Mouse (Mus musculus) spleen, adult 2 months (tissue): ENCODE measurements around the gene Rad51b. TPM values are rescaled to one million over a fixed set of nuclear protein-coding genes. Genes with fewer than 3 reads are reported as not detected.

Source experiments
- DNase-seq, 2 experiments: peaks; one replicate each; pipeline versions ENCODE4 v3.0.0 to v3.0.0-alpha.2; 2012 to 2021; ENCODE audit warnings: low spot score in 2 of 2, low read depth in 1 of 2
- H3K27ac ChIP-seq: fragments of 200-500 bp; 2 replicates; pipeline ENCODE4 v1.5.1; 2012; ENCODE audit warnings: low read length, inconsistent platforms; ENCODE audit not compliant: insufficient read depth
- H3K27me3 ChIP-seq: fragments of 200-500 bp; 2 replicates; pipeline ENCODE4 v1.6.1; 2012; ENCODE audit warnings: mild to moderate bottlenecking, moderate library complexity, low read length, inconsistent platforms; ENCODE audit not compliant: control insufficient read depth, insufficient read depth
- H3K36me3 ChIP-seq: fragments of 200-500 bp; 2 replicates; pipeline ENCODE4 v1.6.1; 2012; ENCODE audit warnings: mild to moderate bottlenecking, low read length, inconsistent platforms; ENCODE audit not compliant: control insufficient read depth, insufficient read depth
- H3K4me1 ChIP-seq: fragments of 200-500 bp; 2 replicates; pipeline ENCODE4 v1.6.1; 2011; ENCODE audit warnings: inconsistent platforms; ENCODE audit not compliant: control insufficient read depth, insufficient read depth, insufficient read length
- H3K4me3 ChIP-seq: fragments of 200-500 bp; 2 replicates; pipeline ENCODE4 v1.5.1; 2011; ENCODE audit warnings: mild to moderate bottlenecking, inconsistent platforms; ENCODE audit not compliant: insufficient read depth, insufficient read length; ENCODE audit errors: extremely low read depth
- CTCF ChIP-seq: fragments of 200-500 bp; IDR thresholded peaks from 2 replicates; pipeline ENCODE4 v1.5.1; 2011; ENCODE audit warnings: mild to moderate bottlenecking, inconsistent platforms; ENCODE audit not compliant: insufficient read depth, insufficient read length, insufficient replicate concordance; ENCODE audit errors: extremely low read depth
- POLR2A ChIP-seq: fragments of 200-500 bp; IDR thresholded peaks from 2 replicates; pipeline ENCODE4 v1.6.1; 2011; ENCODE audit warnings: low read depth, low read length, inconsistent platforms
- WGBS: fragments of 180-500 bp; shearing (Covaris S2); methylation state at CpG from one replicate; pipeline ENCODE4 v1.1.7; 2018; 5-methylcytosine and 5-hydroxymethylcytosine counted together
- polyA plus RNA-seq: library from polyadenylated mRNA; depleted of rRNA; stranded (reverse); fragments of >200 nt; gene quantifications from 2 replicates; pipeline ENCODE4 v1.2.3, GENCODE M21; 2012

Gene Rad51b
- polyA plus RNA-seq, 1 experiment: 0.26 TPM

GRCm38 (mm10) chr12:79476413-79477046 is 179.4 kb downstream of the Rad51b start:
- 89% methylated on average over 6 of the region's 6 CpGs for WGBS
- no peak overlapping the region for H3K27ac ChIP-seq
- DNase-seq: no peak
- H3K36me3 ChIP-seq: no peaks in the 10 kb centered on the region
- H3K4me3 ChIP-seq: no peak overlapping the region
- H3K27me3 ChIP-seq: no peaks in the 10 kb centered on the region
- TF ChIP-seq POLR2A (no peak), CTCF (no peak)
- no peaks in the 10 kb centered on the region for H3K4me1 ChIP-seq

- WGBS: 83% methylated on average over 5 of the region's 5 CpGs
- H3K36me3 ChIP-seq: no peaks in the 10 kb centered on the region
- no peak for DNase-seq
- no peaks in the 10 kb centered on the region for H3K4me1 ChIP-seq
- no peak overlapping the region for H3K27ac ChIP-seq
- TF ChIP-seq POLR2A (no peak), CTCF (no peak)
- no peaks in the 10 kb centered on the region for H3K27me3 ChIP-seq
- no peak overlapping the region for H3K4me3 ChIP-seq
Observed at GRCm38 (mm10) chr12:79478816-79479215, 181.7 kb downstream of the Rad51b start.

- H3K27me3 ChIP-seq: no peaks in the 10 kb centered on the region
- WGBS: 86% methylated on average over 4 of the region's 4 CpGs
- H3K36me3 ChIP-seq: no peaks in the 10 kb centered on the region
- TF ChIP-seq CTCF (no peak), POLR2A (no peak)
- no peak overlapping the region for H3K27ac ChIP-seq
- H3K4me3 ChIP-seq: no peak overlapping the region
- no peaks in the 10 kb centered on the region for H3K4me1 ChIP-seq
- DNase-seq: no peak
Observed at GRCm38 (mm10) chr12:79485501-79485900, 188.4 kb downstream of the Rad51b start.

GRCm38 (mm10) chr12:79488590-79489242 is 191.6 kb downstream of the Rad51b start:
- WGBS: 88% methylated on average over 17 of the region's 17 CpGs
- H3K36me3 ChIP-seq: no peaks in the 10 kb centered on the region
- TF ChIP-seq CTCF (no peak), POLR2A (no peak)

GRCm38 (mm10) chr12:79490626-79491025 is 193.5 kb downstream of the Rad51b start:
- WGBS: 87% methylated on average over 5 of the region's 5 CpGs
- Histone ChIP-seq H3K27ac (no peak overlapping the region), H3K4me1 (no peaks in the 10 kb centered on the region), H3K4me3 (no peak overlapping the region), H3K27me3 (no peaks in the 10 kb centered on the region), H3K36me3 (no peaks in the 10 kb centered on the region)
- TF ChIP-seq CTCF (no peak), POLR2A (no peak)
- DNase-seq: no peak

More at GRCm38 (mm10) chr12:79488590-79489242, 191.6 kb downstream of the Rad51b start:
- DNase-seq: no peak
- H3K4me3 ChIP-seq: no peak overlapping the region
- no peak overlapping the region for H3K27ac ChIP-seq
- no peaks in the 10 kb centered on the region for H3K4me1 ChIP-seq
- H3K27me3 ChIP-seq: no peaks in the 10 kb centered on the region

GRCm38 (mm10) chr12:79492175-79492574 is 195.1 kb downstream of the Rad51b start:
- Histone ChIP-seq H3K27ac (no peak overlapping the region), H3K27me3 (no peaks in the 10 kb centered on the region), H3K4me1 (no peaks in the 10 kb centered on the region), H3K36me3 (no peaks in the 10 kb centered on the region), H3K4me3 (no peak overlapping the region)
- TF ChIP-seq POLR2A (no peak), CTCF (no peak)
- DNase-seq: no peak
- 83% methylated on average over 4 of the region's 4 CpGs for WGBS

- DNase-seq: no peak
- WGBS: 89% methylated on average over 4 of the region's 4 CpGs
- no peak for TF ChIP-seq POLR2A
- TF ChIP-seq CTCF: no peak
- Histone ChIP-seq H3K4me3 (no peak overlapping the region), H3K36me3 (no peaks in the 10 kb centered on the region), H3K27ac (no peak overlapping the region), H3K27me3 (no peaks in the 10 kb centered on the region), H3K4me1 (no peaks in the 10 kb centered on the region)
Observed at GRCm38 (mm10) chr12:79492613-79493012, 195.5 kb downstream of the Rad51b start.
